Mouse (Mus musculus) CH12F3 (cell line): ENCODE data around the gene Dnajc22.

ENCODE experiments used
- in situ Hi-C: fragments of 300-500 bp; cut with MboI; formaldehyde crosslinking; loops from 2 replicates; pipeline ENCODE4 v1.14.3; 2020; ENCODE audit warnings: low sequenced_read_pairs

The Dnajc22 gene

DNA sequence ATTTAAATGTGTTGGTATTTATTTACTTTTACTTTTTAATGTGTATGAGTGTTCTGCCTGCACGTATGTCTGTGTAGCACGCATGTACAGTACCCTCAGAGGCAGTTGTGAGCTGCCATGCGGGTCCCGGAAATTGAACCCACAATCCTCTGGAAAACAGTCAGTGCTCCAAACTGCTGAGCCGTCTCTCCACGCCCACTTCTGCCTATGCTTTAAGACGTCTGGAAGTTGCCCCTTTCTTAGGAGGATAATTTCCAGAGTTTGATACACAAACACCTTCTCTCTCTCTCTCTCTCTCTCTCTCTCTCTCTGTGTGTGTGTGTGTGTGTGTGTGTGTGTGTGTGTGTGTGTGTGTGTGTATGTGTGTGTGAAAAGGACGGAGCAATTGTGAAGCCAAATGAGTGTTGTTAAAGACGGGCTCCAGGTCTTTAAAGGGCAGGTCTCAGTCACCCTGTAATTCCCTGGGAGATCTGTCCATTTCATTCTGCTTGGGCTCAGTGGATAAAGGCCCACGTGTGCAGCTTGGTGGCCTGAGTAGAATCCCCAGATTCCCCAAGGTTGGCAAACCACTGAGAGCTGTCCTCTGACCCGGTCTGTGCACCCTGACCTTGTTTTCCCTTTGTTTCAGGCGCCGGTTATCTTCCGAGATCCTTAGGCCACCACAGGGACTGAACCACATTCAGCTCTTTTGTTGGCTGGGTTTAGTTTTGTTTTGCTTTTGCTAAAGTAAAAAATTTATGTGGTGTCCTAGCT lies 21.5 kb downstream of the Dnajc22 start:
- in situ Hi-C loops, result no loop called here

DNA sequence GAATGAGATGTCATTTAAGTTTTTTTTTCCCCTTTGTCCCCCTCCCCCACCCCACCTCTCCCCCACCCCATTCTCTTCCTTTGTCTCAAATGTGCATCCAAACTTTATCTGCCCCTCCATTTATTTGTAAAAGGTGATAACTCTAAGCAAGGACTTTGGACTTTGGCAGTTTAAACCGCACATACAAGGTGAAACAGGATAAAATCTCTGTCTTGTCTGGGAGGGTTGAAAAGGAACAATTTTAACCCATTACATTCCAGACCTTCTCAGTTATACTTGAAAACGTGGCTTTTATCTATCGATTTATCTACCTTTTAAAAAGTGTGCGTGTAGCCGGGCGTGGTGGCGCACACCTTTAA lies 22.1 kb downstream of the Dnajc22 start:
- in situ Hi-C loops, result no loop called here

DNA sequence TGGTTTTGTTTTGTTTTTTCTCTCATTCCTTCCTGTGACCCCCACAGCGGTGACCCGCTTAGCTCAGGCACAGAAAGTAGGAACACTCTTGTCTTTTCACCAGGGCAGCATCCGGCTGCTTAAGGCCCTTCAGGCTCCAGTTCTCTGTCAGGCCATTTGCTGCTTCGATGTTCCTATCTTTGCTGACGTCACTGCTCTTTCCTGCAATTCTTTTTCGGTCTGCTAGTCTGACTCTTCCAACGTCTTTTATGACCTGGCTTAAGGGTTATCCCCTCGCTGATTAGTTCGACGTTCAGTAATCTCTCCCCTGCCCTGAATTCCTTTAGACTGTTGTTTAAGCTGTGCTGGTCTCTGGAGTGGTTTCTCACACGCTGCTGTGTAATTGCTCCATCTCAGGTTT lies 23.6 kb downstream of the Dnajc22 start:
- in situ Hi-C loops, result no loop called here

DNA sequence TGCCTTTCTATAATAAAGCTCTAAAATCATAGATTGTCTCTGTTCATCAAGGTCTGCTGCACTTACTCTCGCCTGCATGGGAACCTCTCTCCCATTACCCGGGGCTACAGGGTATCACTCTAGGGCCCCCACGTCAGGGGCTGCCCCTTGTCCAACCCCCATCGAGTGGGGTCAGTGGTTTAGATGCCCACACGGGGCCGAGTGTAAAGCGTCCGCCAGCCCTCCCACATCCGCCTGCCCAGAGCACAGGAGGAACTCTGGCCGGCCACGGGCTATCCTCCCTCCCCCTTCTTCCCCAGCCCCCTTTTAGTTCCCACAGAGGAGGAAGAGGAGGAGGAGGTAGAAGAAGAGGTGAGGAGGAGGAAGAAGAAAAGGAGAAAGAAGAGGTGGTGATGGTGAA lies 27.8 kb downstream of the Dnajc22 start:
- in situ Hi-C loops, result no loop called here

DNA sequence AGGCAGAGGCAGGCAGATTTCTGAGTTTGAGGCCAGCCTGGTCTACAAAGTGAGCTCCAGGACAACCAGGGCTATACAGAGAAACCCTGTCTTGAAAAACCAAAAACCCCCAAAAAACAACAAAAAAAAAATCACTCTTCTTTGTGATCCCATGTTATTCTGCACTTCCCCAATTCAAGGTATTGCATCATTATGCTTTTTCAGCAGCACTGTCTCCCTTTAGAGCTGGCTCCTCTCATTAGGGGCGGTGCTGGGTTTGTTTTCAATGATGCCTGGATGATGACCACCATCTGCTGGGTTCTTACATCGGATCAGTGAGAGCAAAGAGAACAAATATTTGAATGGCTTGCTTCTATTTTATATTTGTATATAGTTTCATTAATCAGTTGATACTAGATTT lies 29.7 kb downstream of the Dnajc22 start:
- in situ Hi-C loops, result no loop called here

DNA sequence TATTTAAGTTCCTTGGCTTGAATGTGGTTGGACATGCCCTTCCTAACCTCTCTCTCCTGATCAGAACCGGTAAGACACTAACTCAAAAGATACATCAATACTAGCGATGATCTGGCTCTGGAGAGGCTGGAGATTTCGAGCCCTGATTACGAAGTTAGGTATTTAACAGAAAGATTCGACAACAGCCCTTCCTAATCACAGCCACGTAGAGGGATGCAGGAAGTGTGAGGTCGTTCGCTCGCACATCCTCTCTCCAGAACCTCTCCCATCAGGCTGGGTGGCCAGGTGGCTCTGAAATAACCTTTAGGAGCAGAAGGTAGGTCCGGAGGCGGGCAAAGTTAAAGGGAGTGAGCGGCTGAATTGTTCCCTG lies 32.7 kb downstream of the Dnajc22 start, which contains the start of gene Spats2:
Gene Spats2, plus strand, starts transcription at position 206 of the 370 bp plus-strand sequence.
- in situ Hi-C loops, result no loop called here

DNA sequence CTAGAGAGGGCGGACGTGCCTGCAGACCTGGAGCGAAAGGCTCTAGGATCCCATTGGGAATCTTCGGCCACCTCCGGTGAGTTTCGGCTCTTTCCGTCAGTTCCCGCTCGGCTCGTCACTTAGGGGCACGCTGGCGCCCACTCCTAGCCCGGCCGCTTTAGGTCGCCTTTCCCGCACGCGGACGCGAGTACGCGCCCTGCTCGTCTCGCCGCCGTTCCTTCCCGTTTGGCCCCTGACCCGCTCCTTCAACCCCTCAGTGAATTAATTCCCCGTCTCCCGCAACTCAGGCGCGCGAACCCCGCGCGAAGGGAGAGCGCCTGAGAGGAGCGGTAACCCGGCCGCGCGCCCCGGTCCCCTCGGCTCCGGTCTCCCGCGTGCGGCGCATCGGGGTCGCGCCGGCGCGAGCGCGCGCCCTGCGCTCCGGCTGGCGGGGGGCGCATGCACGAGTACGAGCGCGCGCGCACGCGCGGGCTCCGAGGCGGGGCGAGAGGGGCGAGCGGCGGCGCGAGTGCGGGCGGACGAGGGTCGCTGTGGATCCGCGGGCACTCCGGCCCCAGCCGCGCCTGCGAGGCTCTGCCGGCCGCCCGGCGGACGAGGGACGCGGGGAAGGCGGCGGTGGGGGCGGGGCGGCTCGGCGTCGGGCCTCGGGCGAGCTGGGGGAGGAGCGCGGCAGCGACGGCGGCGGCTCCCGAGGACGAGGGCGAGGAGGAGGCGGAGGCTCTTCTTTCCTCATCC lies 33.3 kb downstream of the Dnajc22 start:
- in situ Hi-C loops, result no loop called here

DNA sequence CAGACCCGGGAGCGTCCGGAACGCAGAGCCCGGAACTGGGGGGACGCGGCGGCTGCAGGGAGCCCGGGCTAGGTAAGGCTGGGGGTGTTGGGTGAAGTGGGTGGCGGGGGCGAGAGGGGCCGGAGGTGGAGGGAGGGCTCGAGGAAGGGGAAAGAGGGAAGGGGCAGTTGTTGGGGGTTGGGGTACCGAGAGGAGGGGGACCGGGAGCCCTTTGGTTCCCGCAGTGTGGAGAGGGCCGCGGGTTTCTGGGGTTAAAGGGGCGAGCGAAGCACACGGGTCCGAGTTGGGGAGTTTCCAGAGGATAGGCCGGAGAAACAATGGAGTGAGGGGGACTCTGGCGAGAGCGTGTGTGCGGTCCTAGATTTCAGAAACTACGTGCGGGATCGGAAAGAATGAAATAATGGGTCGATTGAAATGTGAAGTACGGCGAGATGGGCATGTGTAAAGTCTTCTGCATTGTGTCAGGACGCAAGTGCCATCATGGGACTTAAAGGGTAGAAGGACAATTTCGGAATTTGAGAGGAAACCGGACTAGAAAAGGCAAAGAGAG lies 33.9 kb downstream of the Dnajc22 start:
- in situ Hi-C loops, result no loop called here

DNA sequence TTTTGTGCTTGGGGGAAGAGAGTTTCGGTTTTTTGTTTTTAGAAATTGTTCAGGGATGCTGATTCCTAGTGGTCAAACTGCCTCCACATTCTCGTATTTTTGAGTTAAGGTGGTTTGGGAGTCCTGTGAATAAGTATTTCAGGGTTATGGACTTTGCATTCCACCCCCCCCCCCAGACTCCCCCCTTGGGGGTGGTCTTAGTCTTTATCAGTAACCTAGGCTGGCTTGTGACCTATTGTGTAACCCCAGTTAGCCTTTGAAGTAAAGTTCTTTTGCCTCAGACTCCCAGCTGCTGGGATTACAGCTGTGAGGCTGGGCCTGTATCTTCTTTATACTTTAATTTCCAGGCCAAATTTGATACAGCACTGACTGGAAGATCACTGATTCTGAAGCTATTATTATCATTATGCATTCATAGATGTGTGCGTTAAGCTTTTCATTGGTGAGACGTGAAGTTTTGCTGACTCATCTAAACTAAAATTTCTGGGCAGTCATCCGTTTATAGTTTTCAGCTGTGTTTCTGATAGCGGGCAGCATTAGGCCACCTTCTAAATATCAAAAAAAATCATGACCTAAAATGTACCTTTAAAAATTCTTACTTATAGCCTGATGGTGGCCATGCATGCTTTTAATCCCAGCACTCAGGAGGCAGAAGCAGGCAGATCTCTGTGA lies 35.0 kb downstream of the Dnajc22 start:
- in situ Hi-C loops, result no loop called here

DNA sequence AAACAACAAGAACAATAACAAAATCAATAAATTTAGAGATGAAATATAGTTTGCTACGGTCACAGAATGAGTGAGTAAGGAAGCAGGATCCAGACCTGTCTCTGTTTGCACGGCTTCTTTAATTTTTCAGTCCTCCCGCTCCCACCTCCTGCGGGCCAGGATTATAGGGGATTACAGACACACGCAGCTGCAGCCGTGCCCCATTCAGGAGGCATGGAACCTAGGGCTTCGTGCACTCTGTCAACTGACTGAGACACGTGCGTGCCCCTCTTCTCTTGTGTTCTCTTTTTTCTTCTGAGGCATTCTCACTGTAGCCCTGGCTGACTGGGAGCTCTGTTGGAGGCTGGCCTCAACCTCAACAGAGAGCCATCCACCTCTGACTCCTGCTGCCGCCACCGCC lies 36.5 kb downstream of the Dnajc22 start:
- in situ Hi-C loops, result no loop called here

DNA sequence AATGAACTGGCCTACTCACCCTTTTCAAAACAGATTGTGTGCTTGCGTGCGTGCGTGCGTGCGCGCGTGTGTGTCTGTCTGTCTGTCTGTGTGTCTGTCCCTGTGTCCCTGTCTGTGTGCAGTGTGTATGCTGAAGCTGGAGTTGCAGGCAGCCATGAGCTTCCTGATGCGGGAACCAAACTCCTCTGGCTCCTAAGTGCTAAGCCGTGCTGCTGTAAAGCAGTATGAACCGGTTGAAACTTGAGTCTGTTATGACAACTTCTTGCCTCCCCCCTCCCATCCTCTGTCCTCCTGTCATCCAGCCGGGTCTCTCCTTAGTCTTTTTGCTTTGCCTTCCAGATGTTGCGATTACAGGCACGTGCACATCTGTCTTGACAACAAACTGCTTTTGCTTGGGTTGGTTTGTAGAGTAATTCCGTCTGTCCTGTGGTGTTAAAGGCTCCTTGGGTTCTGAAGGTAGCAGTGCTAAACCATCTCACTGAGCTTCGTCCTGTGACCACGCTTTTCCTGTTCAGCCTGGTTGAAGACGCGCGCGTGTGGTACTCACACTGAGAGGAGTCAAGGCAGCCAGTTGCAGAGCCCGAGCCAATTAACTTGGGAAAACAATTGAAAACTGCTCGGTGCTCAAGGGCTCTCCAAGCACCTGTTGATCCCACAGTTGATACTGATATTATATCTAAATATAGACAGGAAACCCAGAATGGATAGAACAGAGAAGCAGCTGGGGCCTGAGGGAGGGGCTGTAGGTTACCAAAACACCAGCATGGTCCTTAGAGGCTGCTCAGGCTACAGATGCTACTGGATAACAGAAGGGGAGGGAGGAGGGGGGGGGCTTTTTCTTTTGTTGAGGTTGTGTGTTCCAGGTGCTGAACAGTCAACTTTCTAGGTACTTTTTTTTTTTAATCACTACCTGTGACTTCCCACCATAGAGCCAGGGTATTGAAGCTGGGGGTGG lies 37.3 kb downstream of the Dnajc22 start:
- in situ Hi-C loops, result no loop called here

DNA sequence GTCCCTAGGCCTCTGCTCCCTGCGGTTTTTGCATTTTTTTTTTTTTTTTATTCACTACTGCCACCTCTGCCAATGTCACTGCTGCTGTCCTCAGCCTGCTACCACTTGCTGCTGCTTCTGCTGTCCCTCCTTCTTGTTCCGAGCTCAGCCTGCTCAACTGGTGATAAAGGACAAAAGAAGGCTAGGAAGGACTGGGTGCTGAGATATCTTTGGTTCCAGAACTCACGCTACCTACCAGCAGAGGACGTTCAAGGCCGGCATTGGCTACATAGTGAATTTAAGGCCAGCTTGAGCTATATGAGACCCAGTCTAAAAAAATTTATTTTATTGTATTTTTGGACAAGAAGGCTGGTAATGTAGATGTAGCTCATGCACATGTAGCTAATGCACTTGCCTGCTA lies 45.4 kb downstream of the Dnajc22 start:
- in situ Hi-C loops, result no loop called here

DNA sequence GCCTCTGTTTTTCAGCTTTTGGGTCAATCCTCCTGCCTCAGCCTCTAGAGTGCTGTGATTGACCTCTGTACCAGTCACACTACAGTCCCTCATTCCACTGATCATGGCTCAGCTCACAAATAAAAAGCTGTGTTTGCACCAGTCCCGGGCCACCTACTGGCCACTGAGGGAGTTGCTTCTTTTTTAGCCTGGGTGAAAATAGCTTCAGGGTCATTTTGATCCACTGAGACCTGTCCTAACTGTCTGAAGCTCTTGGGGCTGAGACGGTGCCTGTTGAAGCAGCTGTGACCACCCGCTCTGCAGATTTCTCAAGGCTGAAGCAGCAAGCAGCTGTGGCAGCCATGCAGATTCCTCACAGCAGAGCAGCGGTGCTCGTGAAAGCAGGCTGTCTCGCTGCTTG lies 46.7 kb downstream of the Dnajc22 start:
- in situ Hi-C loops, result no loop called here

DNA sequence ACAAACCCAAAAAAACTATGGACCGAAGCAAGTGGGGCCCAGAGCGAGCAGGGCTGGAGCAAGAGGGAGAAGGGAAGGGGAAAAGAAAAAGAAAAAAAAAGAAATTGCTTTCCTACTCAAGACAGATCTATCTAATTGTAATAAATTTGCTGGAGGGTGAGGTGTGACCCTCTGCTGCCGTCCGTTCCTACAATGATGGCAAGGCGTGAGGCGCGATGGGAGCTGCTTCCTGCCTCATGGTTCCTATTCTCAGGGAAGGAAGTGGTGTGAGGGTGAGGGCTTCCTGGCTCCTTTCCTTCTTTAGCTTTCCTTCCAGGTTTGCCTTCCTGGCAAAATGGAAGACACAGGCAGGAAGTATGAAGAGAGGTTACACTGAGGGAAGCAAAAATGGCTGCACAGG lies 57.5 kb downstream of the Dnajc22 start:
- in situ Hi-C loops, result no loop called here

DNA sequence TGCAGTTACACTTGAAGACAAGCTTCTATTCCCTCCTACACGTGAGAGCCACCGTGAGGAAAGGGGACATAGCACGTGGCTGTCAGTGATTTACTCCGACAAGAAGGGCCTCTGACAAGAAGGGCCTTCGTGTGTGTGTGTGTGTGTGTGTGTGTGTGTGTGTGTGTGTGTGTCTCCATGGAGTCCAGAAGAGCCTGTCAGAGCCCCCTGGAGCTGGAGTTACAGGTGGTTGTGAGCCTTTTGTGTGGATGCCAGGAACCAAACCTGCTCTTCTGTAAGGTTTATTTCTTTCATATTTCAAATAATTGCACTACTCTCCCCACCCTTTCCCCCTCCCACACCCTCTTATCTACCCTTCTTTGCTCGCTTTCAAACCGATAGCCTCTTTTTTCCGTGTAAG lies 58.4 kb downstream of the Dnajc22 start:
- in situ Hi-C loops, result no loop called here

DNA sequence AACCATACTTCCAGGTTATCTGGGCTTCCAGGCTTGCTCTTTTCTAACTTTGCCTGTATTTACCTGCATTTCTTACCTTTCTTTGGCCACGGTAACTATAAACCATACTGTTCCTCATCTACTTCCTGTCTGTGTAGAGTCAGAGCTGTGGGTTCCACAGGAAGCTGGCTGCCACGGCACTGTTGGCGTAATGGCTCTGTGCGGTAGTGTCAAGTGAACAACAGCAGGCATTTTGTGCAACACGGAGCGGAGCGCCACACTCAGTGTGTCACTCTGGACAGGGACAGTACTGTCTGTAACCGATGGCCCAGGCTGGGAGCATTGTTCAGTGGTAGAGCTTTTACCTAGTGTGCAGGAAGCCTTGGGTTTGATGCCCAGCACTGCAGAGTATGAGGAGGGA lies 60.5 kb downstream of the Dnajc22 start:
- in situ Hi-C loops, result no loop called here
